8 mouse cellular contexts compared by ENCODE assay signal in genomic region chr6:52795029-52795841, GRCm38 (mm10).
DNase-seq lines count a peak whose midpoint lies in the region; ATAC-seq and TF ChIP-seq lines count a peak whose summit lies in the region.
"Had no signal": no experiment of that assay in that cellular context is flagged by ENCODE, and none has a peak within 500 bp of the region (broad histone marks: within the 10 kb centered on the region; RNA-seq: fewer than 3 reads in every experiment).

No protein-coding gene starts in this region.

- peaks cover 27% of the 10 kb centered on the region for H3K4me1 ChIP-seq in intestine, embryonic 14.5 days (replicated peaks; ENCODE audit: control insufficient read depth, insufficient read depth, low read length)
- H3K4me1 ChIP-seq in intestine, postnatal 0 days (replicated peaks; ENCODE audit: control insufficient read depth, insufficient read depth, low read length), result no peaks in the 10 kb centered on the region
- peaks cover 51% of the 10 kb centered on the region for H3K4me1 ChIP-seq in neural tube, embryonic 13.5 days (replicated peaks)
- H3K4me1 ChIP-seq in hindbrain, postnatal 0 days (ENCODE audit: insufficient read depth, low read length), result peaks cover 22% of the 10 kb centered on the region

- no peak overlapping the region for H3K9ac ChIP-seq in intestine, embryonic 14.5 days (ENCODE audit: low read length)
- no peak overlapping the region for H3K9ac ChIP-seq in intestine, postnatal 0 days (ENCODE audit: low read depth, low read length)
- no peak overlapping the region for H3K9ac ChIP-seq in neural tube, embryonic 13.5 days
- H3K9ac ChIP-seq in hindbrain, postnatal 0 days (replicated peaks; ENCODE audit: low read length), result no peak overlapping the region

- TF ChIP-seq CTCF in intestine, postnatal 0 days (IDR thresholded peaks at IDR 0.05; ENCODE audit: low read depth), result no peak
- no peak for TF ChIP-seq CTCF in hindbrain, postnatal 0 days (IDR thresholded peaks at IDR 0.05; ENCODE audit: low read depth)

- H3K9me3 ChIP-seq in intestine, embryonic 14.5 days (ENCODE audit: control insufficient read depth, low read length), result no peaks in the 10 kb centered on the region
- no peaks in the 10 kb centered on the region for H3K9me3 ChIP-seq in intestine, postnatal 0 days (ENCODE audit: control insufficient read depth)
- H3K9me3 ChIP-seq in neural tube, embryonic 13.5 days, result no peaks in the 10 kb centered on the region
- no peaks in the 10 kb centered on the region for H3K9me3 ChIP-seq in hindbrain, postnatal 0 days (ENCODE audit: low read length)

- WGBS in intestine, embryonic 14.5 days, result 26% methylated on average over 16 of the region's 16 CpGs
- 40% methylated on average over 16 of the region's 16 CpGs for WGBS in intestine, postnatal 0 days
- WGBS in neural tube, embryonic 13.5 days, result 61% methylated on average over 16 of the region's 16 CpGs
- WGBS in hindbrain, postnatal 0 days, result 50% methylated on average over 16 of the region's 16 CpGs

- DNase-seq in intestine, embryonic 14.5 days (ENCODE audit: low spot score), result no peak
- no peak for DNase-seq in neural tube, embryonic 10.5 days (ENCODE audit: extremely low spot score, low spot score)
- peak; percentile 34 for DNase-seq in hindbrain, postnatal 0 days (ENCODE audit: low spot score)
- peak; percentile 50 for DNase-seq in telencephalon, adult 2 months (ENCODE audit: low read depth, low spot score)
- DNase-seq in urinary bladder, postnatal 4 days (ENCODE audit: low spot score in 2 of 2), result no peak
- DNase-seq: right cerebral cortex, postnatal 14 days had no signal

- no peaks in the 10 kb centered on the region for H3K27me3 ChIP-seq in intestine, embryonic 14.5 days (replicated peaks; ENCODE audit: control insufficient read depth, insufficient read depth, low read length)
- H3K27me3 ChIP-seq in intestine, postnatal 0 days (replicated peaks; ENCODE audit: control insufficient read depth, insufficient read depth, low read length), result no peaks in the 10 kb centered on the region
- H3K27me3 ChIP-seq in neural tube, embryonic 13.5 days, result no peaks in the 10 kb centered on the region
- H3K27me3 ChIP-seq in hindbrain, postnatal 0 days (ENCODE audit: insufficient read depth, low read length), result no peaks in the 10 kb centered on the region

- no peak for ATAC-seq in intestine, embryonic 14.5 days (replicated peaks; ENCODE audit: low FRiP score, low TSS enrichment, low read depth)
- ATAC-seq in intestine, postnatal 0 days, result no peak
- ATAC-seq in neural tube, embryonic 13.5 days (ENCODE audit: low read depth), result no peak
- ATAC-seq in hindbrain, postnatal 0 days, result no peak

- peak overlapping the region; percentile 3 for H3K4me2 ChIP-seq in intestine, embryonic 14.5 days (ENCODE audit: low read length)
- no peak overlapping the region for H3K4me2 ChIP-seq in intestine, postnatal 0 days (replicated peaks; ENCODE audit: low read depth)
- no peak overlapping the region for H3K4me2 ChIP-seq in neural tube, embryonic 13.5 days
- no peak overlapping the region for H3K4me2 ChIP-seq in hindbrain, postnatal 0 days (ENCODE audit: low read depth, low read length)

- no peaks in the 10 kb centered on the region for H3K36me3 ChIP-seq in intestine, embryonic 14.5 days (ENCODE audit: control insufficient read depth, insufficient read depth, low read length)
- H3K36me3 ChIP-seq in intestine, postnatal 0 days (ENCODE audit: control insufficient read depth, insufficient read depth), result no peaks in the 10 kb centered on the region
- peaks cover 7% of the 10 kb centered on the region; the same call in 1 of the 2 replicates for H3K36me3 ChIP-seq in neural tube, embryonic 13.5 days
- H3K36me3 ChIP-seq in hindbrain, postnatal 0 days (ENCODE audit: insufficient read depth, low read length), result no peaks in the 10 kb centered on the region

- peak overlapping the region; percentile 72 for H3K27ac ChIP-seq in intestine, embryonic 14.5 days (ENCODE audit: low read depth)
- H3K27ac ChIP-seq in intestine, postnatal 0 days (ENCODE audit: low read depth, low read length), result no peak overlapping the region; the same call in 1 of the 2 replicates
- H3K27ac ChIP-seq in neural tube, embryonic 13.5 days (replicated peaks), result peak overlapping the region; percentile 49
- H3K27ac ChIP-seq in hindbrain, postnatal 0 days, result peak overlapping the region; percentile 48; the same call in 1 of the 2 replicates

- H3K4me3 ChIP-seq in intestine, embryonic 14.5 days (ENCODE audit: low read depth, low read length), result no peak overlapping the region
- H3K4me3 ChIP-seq in intestine, postnatal 0 days (ENCODE audit: low read depth, low read length), result no peak overlapping the region
- no peak overlapping the region for H3K4me3 ChIP-seq in neural tube, embryonic 13.5 days
- no peak overlapping the region for H3K4me3 ChIP-seq in hindbrain, postnatal 0 days (ENCODE audit: low read length)

Comparison
In these comparisons a context has a peak if more than half of its experiments do, and no peak if none do; other contexts are left out.
1. DNase-seq: peak in hindbrain, postnatal 0 days (single experiment) and telencephalon, adult 2 months (single experiment); none in intestine, embryonic 14.5 days (single experiment), neural tube, embryonic 10.5 days (single experiment) and urinary bladder, postnatal 4 days (0 of 2).